22 mouse cellular contexts compared by ENCODE assay signal in genomic region chr9:35444512-35444886, GRCm38 (mm10). TPM values are rescaled to one million over a fixed set of nuclear protein-coding genes. Genes with fewer than 3 reads are reported as not detected.
DNase-seq lines count a peak whose midpoint lies in the region; ATAC-seq and TF ChIP-seq lines count a peak whose summit lies in the region.
"Had no signal": no experiment of that assay in that cellular context is flagged by ENCODE, and none has a peak within 500 bp of the region (broad histone marks: within the 10 kb centered on the region; RNA-seq: fewer than 3 reads in every experiment).

No protein-coding gene starts in this region.

- DNase-seq in heart, adult 11 months, result peak; percentile 79
- DNase-seq in heart, postnatal 36 days, result no peak
- DNase-seq in embryonic facial prominence, embryonic 10.5 days (ENCODE audit: low spot score), result no peak
- peak; percentile 36 for DNase-seq in embryonic facial prominence, embryonic 14.5 days (ENCODE audit: low spot score)
- no peak for DNase-seq in cerebellum, postnatal 4 days (ENCODE audit: low spot score in 2 of 2)
- DNase-seq in adrenal gland, adult 18-20 months (ENCODE audit: low spot score in 2 of 2), result no peak
- DNase-seq: adrenal gland, postnatal 36 days; gastrocnemius, postnatal 36 days; heart, adult 2 months; kidney, adult 9 months; kidney, postnatal 10 days; liver, embryonic 13.5 days; lung, adult 2 months; right cerebral cortex, postnatal 4 days; thymus, postnatal 25 days had no signal

- peaks cover 54% of the 10 kb centered on the region for H3K27me3 ChIP-seq in embryonic facial prominence, embryonic 10.5 days (replicated peaks; ENCODE audit: low read depth, poor library complexity, severe bottlenecking)
- no peaks in the 10 kb centered on the region for H3K27me3 ChIP-seq in embryonic facial prominence, embryonic 14.5 days (replicated peaks; ENCODE audit: control insufficient read depth, insufficient read depth, low read length)
- H3K27me3 ChIP-seq in myocyte (ENCODE audit: control insufficient read depth, insufficient read depth, insufficient read length), result no peaks in the 10 kb centered on the region
- H3K27me3 ChIP-seq in intestine, embryonic 15.5 days (replicated peaks), result no peaks in the 10 kb centered on the region
- H3K27me3 ChIP-seq: heart, embryonic 12.5 days; liver, embryonic 13.5 days; neural tube, embryonic 13.5 days had no signal

- no peak overlapping the region for H3ac ChIP-seq in myocyte (ENCODE audit: control insufficient read depth, insufficient read length)

- H3K27ac ChIP-seq in embryonic facial prominence, embryonic 10.5 days (replicated peaks), result peak overlapping the region; percentile 66
- peak overlapping the region; percentile 39; the same call in 1 of the 2 replicates for H3K27ac ChIP-seq in embryonic facial prominence, embryonic 14.5 days (replicated peaks; ENCODE audit: low read depth, low read length)
- H3K27ac ChIP-seq in intestine, embryonic 15.5 days, result no peak overlapping the region
- H3K27ac ChIP-seq: heart, adult 2 months; liver, embryonic 13.5 days; neural tube, embryonic 13.5 days had no signal

- no peaks in the 10 kb centered on the region for H3K9me3 ChIP-seq in embryonic facial prominence, embryonic 10.5 days
- no peaks in the 10 kb centered on the region for H3K9me3 ChIP-seq in embryonic facial prominence, embryonic 14.5 days (ENCODE audit: control insufficient read depth, low read length)
- H3K9me3 ChIP-seq in intestine, embryonic 15.5 days, result no peaks in the 10 kb centered on the region
- H3K9me3 ChIP-seq: heart, embryonic 12.5 days; liver, embryonic 13.5 days; neural tube, embryonic 13.5 days had no signal

- peaks cover 11% of the 10 kb centered on the region for H3K36me3 ChIP-seq in embryonic facial prominence, embryonic 10.5 days (replicated peaks)
- H3K36me3 ChIP-seq in embryonic facial prominence, embryonic 14.5 days (ENCODE audit: control insufficient read depth, insufficient read depth, low read length), result 0 out of 2 replicates have a peak, but pooled peaks cover 4% of the 10 kb centered on the region
- H3K36me3 ChIP-seq in myocyte (ENCODE audit: control insufficient read depth, insufficient read depth), result peaks cover 11% of the 10 kb centered on the region
- H3K36me3 ChIP-seq in intestine, embryonic 15.5 days, result no peaks in the 10 kb centered on the region
- H3K36me3 ChIP-seq: heart, embryonic 12.5 days; liver, embryonic 13.5 days; neural tube, embryonic 13.5 days had no signal

- H3K4me1 ChIP-seq in embryonic facial prominence, embryonic 10.5 days, result peaks cover 43% of the 10 kb centered on the region
- peaks cover 45% of the 10 kb centered on the region for H3K4me1 ChIP-seq in embryonic facial prominence, embryonic 14.5 days (ENCODE audit: control insufficient read depth, insufficient read depth, low read length)
- no peaks in the 10 kb centered on the region for H3K4me1 ChIP-seq in intestine, embryonic 15.5 days (replicated peaks)

- intact Hi-C loops in heart, postnatal 36 days (cut with DNase I), result no loop called here

- H3K4me3 ChIP-seq in embryonic facial prominence, embryonic 10.5 days, result no peak overlapping the region
- no peak overlapping the region for H3K4me3 ChIP-seq in embryonic facial prominence, embryonic 14.5 days (ENCODE audit: low read depth, low read length)
- H3K4me3 ChIP-seq in myocyte, result no peak overlapping the region
- no peak overlapping the region for H3K4me3 ChIP-seq in intestine, embryonic 15.5 days (replicated peaks)
- H3K4me3 ChIP-seq: erythroblast, embryonic 14.5 days; heart, adult 2 months; heart, embryonic 12.5 days; liver, embryonic 13.5 days; neural tube, embryonic 13.5 days had no signal

- no peak overlapping the region for H3K9ac ChIP-seq in embryonic facial prominence, embryonic 14.5 days (ENCODE audit: low read depth, low read length)
- H3K9ac ChIP-seq in intestine, embryonic 15.5 days, result no peak overlapping the region
- H3K9ac ChIP-seq: heart, embryonic 12.5 days; liver, embryonic 13.5 days; neural tube, embryonic 13.5 days had no signal

- TF ChIP-seq POLR2A in myocyte (IDR thresholded peaks at IDR 0.05; ENCODE audit: insufficient read length, low read depth), result no peak

- peaks cover 100% of the 10 kb centered on the region for H3K79me2 ChIP-seq in myocyte (ENCODE audit: control insufficient read depth, insufficient read depth)

- no peak for ATAC-seq in embryonic facial prominence, embryonic 14.5 days (ENCODE audit: low read depth)
- no peak for ATAC-seq in intestine, embryonic 15.5 days
- ATAC-seq: intestine, postnatal 0 days had no signal

- 49% methylated on average over 8 of the region's 8 CpGs for WGBS in embryonic facial prominence, embryonic 10.5 days
- WGBS in embryonic facial prominence, embryonic 14.5 days, result 52% methylated on average over 8 of the region's 8 CpGs
- WGBS in intestine, embryonic 15.5 days, result 71% methylated on average over 8 of the region's 8 CpGs

- no peak overlapping the region for H3K4me2 ChIP-seq in embryonic facial prominence, embryonic 14.5 days (ENCODE audit: low read depth, low read length)
- no peak overlapping the region for H3K4me2 ChIP-seq in myocyte (ENCODE audit: low read depth)
- H3K4me2 ChIP-seq in intestine, embryonic 15.5 days (replicated peaks), result no peak overlapping the region
- H3K4me2 ChIP-seq: heart, embryonic 12.5 days; liver, embryonic 13.5 days; midbrain, embryonic 11.5 days; neural tube, embryonic 13.5 days had no signal

TF ChIP-seq in myocyte, 11 proteins besides CTCF, POLR2A, EP300 and RAD21:
- TF ChIP-seq E2F4 (IDR thresholded peaks at IDR 0.05; ENCODE audit: insufficient read depth) (no peak), POLR2AphosphoS2 (IDR thresholded peaks at IDR 0.05; ENCODE audit: insufficient read length, low read depth) (peak; percentile 5), REST (IDR thresholded peaks at IDR 0.05; ENCODE audit: insufficient read depth, insufficient read length) (no peak), MAX (IDR thresholded peaks at IDR 0.05; ENCODE audit: low read depth) (no peak)

RNA-seq across cellular contexts. Expression of gene Cdon, which starts 23.6 kb away (rescaled TPM):
- 10 to 100 TPM; 13.3 to 16.2 TPM for total RNA-seq in heart, postnatal 36 days (2021)
- 9.1 and 9.9 TPM in 2 replicates for polyA plus RNA-seq in embryonic facial prominence, embryonic 10.5 days (2016; fragmentation: Nextera tagmentation; extraction: Ambion mirVana)
- polyA plus RNA-seq in embryonic facial prominence, embryonic 14.5 days (2014; fragmentation: Nextera tagmentation; extraction: Ambion mirVana), result 15.8 and 19.7 TPM in 2 replicates
- 49.9 TPM for polyA plus RNA-seq in myocyte (2012; fragmentation: generic; extraction: Trizol)
- total RNA-seq in adrenal gland, adult 18-20 months (2021), result 10 to 100 TPM in 1 of 2 experiments, 1 to 10 TPM in 1; 7.7 to 12.2 TPM
- polyA plus RNA-seq in intestine, embryonic 15.5 days (2015; fragmentation: Nextera tagmentation; extraction: Ambion mirVana), result 6.6 and 8.2 TPM in 2 replicates
- polyA plus RNA-seq: erythroblast, embryonic 14.5 days had no signal

Comparison
In these comparisons a context has a peak if more than half of its experiments do, and no peak if none do; other contexts are left out.
1. DNase-seq: peak in heart, adult 11 months (single experiment) and embryonic facial prominence, embryonic 14.5 days (single experiment); none in heart, postnatal 36 days (0 of 2), embryonic facial prominence, embryonic 10.5 days (single experiment), cerebellum, postnatal 4 days (0 of 2) and adrenal gland, adult 18-20 months (0 of 2).